Mouse (Mus musculus): ENCODE measurements around the gene Clec12b.

- TF ChIP-seq CTCF (conservative IDR thresholded peaks at IDR 0.05; ENCODE audit: insufficient read depth, insufficient read length, low read depth, low read length) (no peak), POLR2A (IDR thresholded peaks at IDR 0.05; ENCODE audit: low read depth, low read length) (no peak)
Measured at GRCm38 (mm10) chr6:129355774-129356173, 29.9 kb downstream of the Clec12b start.

Data from kidney, adult 2 months (tissue).